Mouse (Mus musculus) lung, adult 2 months (tissue): Measurements from ENCODE around the gene A26c2. TPM values are rescaled to one million over a fixed set of nuclear protein-coding genes. Genes with fewer than 3 reads are reported as not detected.

Experiments
- DNase-seq: peaks from one replicate; pipeline ENCODE4 v3.0.0; 2022
- H3K4me1 ChIP-seq: fragments of 200-500 bp; 2 replicates; pipeline ENCODE4 v1.6.1; 2011; ENCODE audit warnings: low read length; ENCODE audit not compliant: control insufficient read depth, insufficient read depth
- H3K4me3 ChIP-seq: fragments of 200-500 bp; replicated peaks from 2 replicates; pipeline ENCODE3; 2011; ENCODE audit warnings: low read depth, mild to moderate bottlenecking, control low read depth, low read length; ENCODE audit errors: extremely low read depth
- CTCF ChIP-seq: fragments of 200-500 bp; IDR thresholded peaks from 2 replicates; pipeline ENCODE4 v1.5.1; 2011; ENCODE audit warnings: mild to moderate bottlenecking, low read length, control low read depth; ENCODE audit not compliant: insufficient read depth
- POLR2A ChIP-seq: fragments of 200-500 bp; IDR thresholded peaks from 2 replicates; pipeline ENCODE4 v1.6.1; 2011; ENCODE audit warnings: low read depth, mild to moderate bottlenecking, control low read depth, low read length, borderline replicate concordance; ENCODE audit errors: extremely low read depth
- WGBS: fragments of 180-500 bp; shearing (Covaris S2); methylation state at CpG from one replicate; pipeline ENCODE4 v1.1.7; 2018; 5-methylcytosine and 5-hydroxymethylcytosine counted together
- polyA plus RNA-seq: library from polyadenylated mRNA; depleted of rRNA; stranded (reverse); fragments of >200 nt; gene quantifications from 2 replicates; pipeline ENCODE4 v1.2.3, GENCODE M21; 2012; rRNA removed

The A26c2 gene
- not detected in 2 replicates for polyA plus RNA-seq

DNA sequence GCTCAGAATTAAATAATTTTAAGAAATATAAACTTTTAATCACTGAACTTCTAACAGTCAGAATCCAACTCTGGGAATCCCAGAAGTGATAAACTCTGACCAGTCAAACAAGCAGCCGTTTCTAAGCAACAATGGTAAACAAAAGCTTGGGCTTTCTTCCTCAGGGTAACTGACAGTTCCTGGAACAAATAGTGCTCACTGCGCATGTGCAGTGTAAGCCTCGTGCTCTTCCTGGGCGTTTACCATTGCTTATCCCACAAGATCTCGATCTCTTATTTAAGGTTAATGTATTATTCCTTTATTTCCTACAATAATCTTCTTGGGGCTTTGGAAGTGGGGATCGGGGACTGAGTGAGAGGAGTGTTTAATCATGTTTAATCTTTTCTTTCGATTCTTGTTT lies at the start of gene A26c2:
TSS of gene A26c2 (minus strand) at position 101 of the 400 bp plus-strand sequence.
- Histone ChIP-seq H3K4me1 (no peaks in the 10 kb centered on the region), H3K4me3 (no peak within 1 kb of the TSS)
- no peak for DNase-seq
- WGBS, result 72% methylated on average over 7 of the region's 7 CpGs
- TF ChIP-seq POLR2A (no peak), CTCF (no peak)

GRCm38 (mm10) chr7:62851471-62851870 lies 28.0 kb upstream of the A26c2 start:
- TF ChIP-seq CTCF (no peak), POLR2A (no peak)
- Histone ChIP-seq H3K4me3 (no peak overlapping the region), H3K4me1 (no peaks in the 10 kb centered on the region)
- DNase-seq, result no peak
